11 mouse cellular contexts compared by ENCODE assay signal in genomic region chr5:91320348-91320747, GRCm38 (mm10).
"Had no signal": no experiment of that assay in that cellular context is flagged by ENCODE, and none has a peak within 500 bp of the region (broad histone marks: within the 10 kb centered on the region; RNA-seq: fewer than 3 reads in every experiment).

No protein-coding gene starts in this region.

- DNase-seq: kidney, postnatal 25 days; layer of hippocampus, postnatal 36 days; lung, embryonic 14.5 days; lung, postnatal 10 days; right cerebral cortex, postnatal 14 days; thymus, postnatal 14 days had no signal

- H3K4me3 ChIP-seq: limb, embryonic 15.5 days; liver, embryonic 12.5 days; midbrain, embryonic 12.5 days had no signal

- H3K27me3 ChIP-seq: limb, embryonic 15.5 days; liver, embryonic 12.5 days; midbrain, embryonic 12.5 days had no signal

- H3K36me3 ChIP-seq: limb, embryonic 15.5 days; liver, embryonic 12.5 days; midbrain, embryonic 12.5 days had no signal

- ATAC-seq: liver, embryonic 12.5 days; midbrain, embryonic 16.5 days had no signal

- H3K27ac ChIP-seq: limb, embryonic 15.5 days; liver, embryonic 12.5 days; macrophage; midbrain, embryonic 12.5 days had no signal

- H3K4me2 ChIP-seq: limb, embryonic 15.5 days; liver, embryonic 12.5 days; lung, embryonic 14.5 days; midbrain, embryonic 12.5 days had no signal

- H3K9ac ChIP-seq: limb, embryonic 15.5 days; liver, embryonic 12.5 days; lung, embryonic 14.5 days; midbrain, embryonic 12.5 days had no signal

- H3K4me1 ChIP-seq: limb, embryonic 15.5 days; liver, embryonic 12.5 days; midbrain, embryonic 12.5 days had no signal

- H3K9me3 ChIP-seq: limb, embryonic 15.5 days; liver, embryonic 12.5 days; midbrain, embryonic 12.5 days had no signal
